Mouse (Mus musculus) forebrain, embryonic 16.5 days (tissue): ENCODE results near the gene Hid1. TPM values are rescaled to one million over a fixed set of nuclear protein-coding genes. Genes with fewer than 3 reads are reported as not detected.
"Not testable (repeated sequence)": the region's sequence is repeated elsewhere in the genome, so short reads cannot be mapped to it uniquely, and the experiment has no call there.

Source experiments
- ATAC-seq: fragments of 200-750 bp; cut with Nextera tagmentation; 2 replicates; pipeline ENCODE4 v1.8.0; 2017; ENCODE audit warnings: mild to moderate bottlenecking, moderate library complexity
- H3K27ac ChIP-seq: fragments of 300-500 bp; sonication (generic); 2 replicates; pipeline ENCODE4 v1.5.1; 2014; ENCODE audit warnings: low read length, control low read depth
- H3K27me3 ChIP-seq: fragments of 300-500 bp; sonication (generic); replicated peaks from 2 replicates; pipeline ENCODE4 v1.6.1; 2014; ENCODE audit warnings: low read length; ENCODE audit not compliant: control insufficient read depth, insufficient read depth
- H3K36me3 ChIP-seq: fragments of 300-500 bp; sonication (generic); 2 replicates; pipeline ENCODE4 v1.6.1; 2014; ENCODE audit not compliant: control insufficient read depth, insufficient read depth
- H3K4me1 ChIP-seq: fragments of 300-500 bp; sonication (generic); replicated peaks from 2 replicates; pipeline ENCODE4 v1.6.1; 2014; ENCODE audit warnings: low read length; ENCODE audit not compliant: control insufficient read depth, insufficient read depth
- H3K4me2 ChIP-seq: fragments of 300-500 bp; sonication (generic); 2 replicates; pipeline ENCODE4 v1.6.1; 2014; ENCODE audit warnings: mild to moderate bottlenecking, low read length, control low read depth
- H3K4me3 ChIP-seq: fragments of 300-500 bp; sonication (generic); replicated peaks from 2 replicates; pipeline ENCODE4 v1.5.1; 2014; ENCODE audit warnings: mild to moderate bottlenecking, low read length, control low read depth
- H3K9ac ChIP-seq: fragments of 300-500 bp; sonication (generic); replicated peaks from 2 replicates; pipeline ENCODE4 v1.6.1; 2014; ENCODE audit warnings: low read depth, low read length, control low read depth
- H3K9me3 ChIP-seq: fragments of 300-500 bp; sonication (generic); 2 replicates; pipeline ENCODE4 v1.6.1; 2016; ENCODE audit warnings: low read length; ENCODE audit not compliant: control insufficient read depth
- WGBS: fragments of 180-500 bp; shearing (Covaris S2); extraction: QIAGEN DNeasy Blood & Tissue Kit; methylation state at CpG from one replicate; pipeline ENCODE4 v1.1.7; 2014; 5-methylcytosine and 5-hydroxymethylcytosine counted together
- polyA plus RNA-seq: library from polyadenylated mRNA; unstranded; fragments of >200 nt; fragmentation: Nextera tagmentation; extraction: Ambion mirVana; gene quantifications from 2 replicates; pipeline ENCODE4 v1.2.1, GENCODE M21; 2015

Gene Hid1
- polyA plus RNA-seq, 1 experiment from 2014 or later: 58.2 TPM

- no peak overlapping the region for H3K4me3 ChIP-seq
- H3K9me3 ChIP-seq: no peaks in the 10 kb centered on the region
- H3K27ac ChIP-seq: no peak overlapping the region
- WGBS: 85% methylated on average over 7 of the region's 7 CpGs
- H3K4me1 ChIP-seq: peaks cover 7% of the 10 kb centered on the region; the same call in 1 of the 2 replicates
- H3K9ac ChIP-seq: no peak overlapping the region
- H3K36me3 ChIP-seq: peaks cover 8% of the 10 kb centered on the region
- H3K27me3 ChIP-seq: no peaks in the 10 kb centered on the region
- no peak overlapping the region for H3K4me2 ChIP-seq
- ATAC-seq: no peak
Measured at GRCm38 (mm10) chr11:115398085-115398484, 30.5 kb upstream of the Hid1 start.

GRCm38 (mm10) chr11:115393721-115394325 is 26.3 kb upstream of the Hid1 start:
- no peaks in the 10 kb centered on the region for H3K27me3 ChIP-seq
- H3K4me3 ChIP-seq: no peak overlapping the region
- H3K9me3 ChIP-seq: no peaks in the 10 kb centered on the region
- peaks cover 21% of the 10 kb centered on the region for H3K36me3 ChIP-seq
- no peak overlapping the region for H3K27ac ChIP-seq
- 74% methylated on average over 34 of the region's 34 CpGs for WGBS
- H3K4me1 ChIP-seq: no peaks in the 10 kb centered on the region
- no peak overlapping the region for H3K4me2 ChIP-seq
- ATAC-seq: no peak
- no peak overlapping the region for H3K9ac ChIP-seq

DNA sequence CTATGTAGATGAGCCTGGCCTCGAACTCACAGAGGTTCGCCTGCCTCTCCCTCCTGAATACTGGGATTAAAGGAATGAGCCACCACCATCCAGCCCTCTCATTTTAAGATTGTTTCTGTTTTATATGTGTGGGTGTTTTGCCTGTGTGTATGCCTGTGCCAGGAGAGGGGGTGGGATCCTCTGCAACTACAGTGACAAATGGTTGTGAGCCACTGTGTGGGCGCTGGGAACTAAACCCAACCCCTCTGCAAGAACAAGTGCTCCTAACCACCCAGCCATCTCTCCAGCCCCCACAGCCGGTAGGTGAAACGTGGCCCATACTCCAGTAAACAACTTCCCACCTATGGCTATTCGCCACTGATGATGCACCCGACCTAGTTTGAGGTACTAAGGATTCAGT is 23.8 kb upstream of the Hid1 start:
- H3K9ac ChIP-seq: no peak overlapping the region
- H3K9me3 ChIP-seq: no peaks in the 10 kb centered on the region
- no peak for ATAC-seq
- H3K36me3 ChIP-seq: peaks cover 21% of the 10 kb centered on the region
- no peak overlapping the region for H3K27ac ChIP-seq
- no peaks in the 10 kb centered on the region for H3K27me3 ChIP-seq
- H3K4me2 ChIP-seq: no peak overlapping the region
- no peaks in the 10 kb centered on the region for H3K4me1 ChIP-seq
- 94% methylated on average over 7 of the region's 7 CpGs for WGBS
- H3K4me3 ChIP-seq: no peak overlapping the region

- H3K9ac ChIP-seq, H3K4me3 ChIP-seq, H3K27ac ChIP-seq, H3K9me3 ChIP-seq, ATAC-seq, H3K27me3 ChIP-seq, H3K4me2 ChIP-seq: not testable (repeated sequence)
- Histone ChIP-seq H3K36me3 (peaks cover 10% of the 10 kb centered on the region), H3K4me1 (peaks cover 26% of the 10 kb centered on the region)
- 90% methylated on average over 3 of the region's 3 CpGs for WGBS
Measured at GRCm38 (mm10) chr11:115386859-115387258, 19.3 kb upstream of the Hid1 start.

DNA sequence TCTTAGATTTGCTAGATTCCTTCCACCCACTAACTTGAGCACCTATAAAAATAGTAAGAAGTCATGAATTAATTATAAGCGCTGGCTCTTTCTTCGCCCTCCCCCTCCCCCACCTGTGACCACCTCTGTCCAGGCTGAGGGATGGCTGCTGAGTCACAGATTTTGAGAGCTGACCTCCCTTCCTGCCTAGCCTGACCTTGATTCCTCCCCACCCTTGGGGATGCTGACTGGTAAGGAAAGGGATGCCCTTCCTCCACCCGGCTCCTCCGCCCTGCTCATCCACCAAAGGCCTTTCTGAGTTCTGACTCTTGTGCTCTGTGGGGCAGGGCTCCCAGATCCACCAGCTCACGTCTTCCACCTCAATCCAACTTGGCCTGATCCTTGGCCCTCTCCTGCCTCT is 17.0 kb upstream of the Hid1 start:
- H3K4me2 ChIP-seq: 0 out of 2 replicates have a peak overlapping the region, but pooled peaks have one; percentile 79
- H3K27ac ChIP-seq: peak overlapping the region; percentile 68; the same call in 1 of the 2 replicates
- ATAC-seq: no peak
- peaks cover 30% of the 10 kb centered on the region for H3K4me1 ChIP-seq
- H3K36me3 ChIP-seq: no peaks in the 10 kb centered on the region
- WGBS: 84% methylated on average over 5 of the region's 5 CpGs
- H3K4me3 ChIP-seq: no peak overlapping the region
- H3K9me3 ChIP-seq: no peaks in the 10 kb centered on the region
- H3K9ac ChIP-seq: 0 out of 2 replicates have a peak overlapping the region, but pooled peaks have one; percentile 14
- no peaks in the 10 kb centered on the region for H3K27me3 ChIP-seq

DNA sequence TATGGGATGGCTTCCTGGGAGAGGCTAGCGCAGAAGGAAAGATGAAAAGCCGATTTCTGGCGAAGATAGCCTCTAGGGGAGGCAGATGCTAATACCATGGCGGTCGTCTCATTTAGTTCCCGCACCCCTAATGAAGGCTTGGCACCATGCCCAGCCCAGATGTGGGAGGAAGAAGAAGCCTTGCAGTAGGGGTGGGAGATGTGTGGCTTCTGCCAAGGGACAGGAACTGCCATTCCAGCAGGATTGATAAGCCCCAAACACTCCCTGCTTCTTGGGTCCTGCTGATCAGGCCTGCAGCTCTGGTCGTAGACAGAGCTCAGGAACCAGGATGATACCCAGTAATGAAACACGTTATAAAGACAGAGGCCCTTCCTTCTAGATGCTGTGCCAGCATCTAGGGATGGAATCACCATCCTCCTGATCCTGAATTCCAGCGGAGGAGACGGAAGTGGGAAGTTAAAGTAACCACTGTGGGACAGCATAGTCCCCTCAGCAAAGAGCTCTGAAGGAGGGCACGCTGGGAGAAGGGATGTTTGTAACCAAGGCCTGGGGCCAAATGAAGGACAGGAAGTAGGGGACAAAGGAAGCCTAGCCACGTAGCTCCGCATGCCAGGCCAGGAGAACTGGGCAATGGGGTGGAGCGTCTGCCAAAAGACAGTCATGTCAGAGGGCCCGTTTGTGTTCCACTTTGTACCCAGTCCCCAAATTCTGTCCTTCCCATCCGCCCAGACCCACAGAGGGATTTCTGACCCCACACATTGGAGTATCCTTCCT is 16.3 kb upstream of the Hid1 start:
- no peaks in the 10 kb centered on the region for H3K9me3 ChIP-seq
- H3K27ac ChIP-seq: peak overlapping the region; percentile 68
- peaks cover 30% of the 10 kb centered on the region for H3K4me1 ChIP-seq
- ATAC-seq: peak; percentile 36; the same call in 1 of the 2 replicates
- H3K4me2 ChIP-seq: peak overlapping the region; percentile 79
- H3K36me3 ChIP-seq: no peaks in the 10 kb centered on the region
- 26% methylated on average over 16 of the region's 16 CpGs for WGBS
- peak overlapping the region; percentile 89 for H3K4me3 ChIP-seq
- H3K9ac ChIP-seq: peak overlapping the region; percentile 97
- H3K27me3 ChIP-seq: no peaks in the 10 kb centered on the region

DNA sequence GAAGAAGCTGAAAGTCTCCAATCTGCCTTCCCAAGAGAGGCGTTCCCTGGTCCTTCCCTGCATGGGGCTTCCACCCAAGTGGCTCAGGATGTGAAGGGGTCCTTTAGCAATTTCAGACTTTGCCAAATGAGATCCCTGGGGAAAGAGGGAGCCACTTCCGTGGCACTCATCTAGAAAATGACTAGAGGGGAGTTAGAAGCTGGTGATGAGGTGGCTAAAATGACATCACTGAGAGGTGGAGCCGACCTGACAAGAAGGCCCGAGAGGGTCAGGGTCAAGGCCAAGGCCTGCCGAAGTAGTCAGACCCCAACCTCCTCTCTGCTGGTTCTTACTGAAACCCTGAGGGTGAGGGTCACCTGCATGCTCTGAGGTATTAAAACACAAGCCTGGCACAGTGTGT is 15.3 kb upstream of the Hid1 start:
- Histone ChIP-seq H3K9me3 (no peaks in the 10 kb centered on the region), H3K4me3 (peak overlapping the region; percentile 89), H3K4me1 (peaks cover 30% of the 10 kb centered on the region), H3K9ac (peak overlapping the region; percentile 97), H3K27me3 (no peaks in the 10 kb centered on the region), H3K4me2 (peak overlapping the region; percentile 79), H3K36me3 (no peaks in the 10 kb centered on the region), H3K27ac (peak overlapping the region; percentile 68)
- 5% methylated on average over 5 of the region's 5 CpGs for WGBS
- ATAC-seq: no peak

DNA sequence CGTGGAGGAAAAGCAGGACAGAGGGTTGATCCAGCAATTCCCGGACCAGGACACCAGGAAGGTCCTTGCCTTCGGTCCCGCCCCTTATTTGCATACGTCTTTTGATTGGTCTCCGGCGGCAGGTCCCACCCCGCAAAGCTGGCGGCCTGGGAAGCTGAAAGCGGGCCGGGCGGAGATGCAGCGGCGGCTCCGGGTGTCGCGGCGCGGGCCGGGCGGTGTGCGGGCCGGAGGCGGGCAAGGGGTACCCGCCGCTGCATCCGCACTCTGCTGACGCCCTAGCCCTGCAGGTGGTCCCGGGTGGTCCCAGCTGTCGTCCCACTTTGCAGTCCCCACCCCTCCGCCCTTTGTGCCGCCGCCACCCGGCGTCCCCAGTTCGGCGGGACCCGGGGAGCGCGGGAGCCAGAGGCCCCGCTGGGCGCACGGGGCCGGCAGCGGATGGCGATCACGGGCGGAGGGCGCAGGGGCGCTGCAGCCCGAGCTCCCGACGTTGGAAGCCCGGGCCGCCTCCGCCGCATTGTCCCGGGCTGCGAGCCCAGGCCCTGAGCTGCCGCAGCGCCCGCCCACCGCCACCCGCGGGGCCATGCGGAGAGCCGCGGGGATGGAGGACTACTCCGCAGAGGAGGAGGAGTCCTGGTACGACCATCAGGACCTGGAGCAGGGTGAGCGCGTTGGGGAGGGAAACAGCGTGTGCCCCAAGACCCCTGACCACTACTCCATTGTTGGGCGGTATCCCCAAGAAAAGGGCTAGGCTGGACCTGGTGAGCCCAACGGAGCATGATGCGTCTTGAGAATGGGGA is 14.4 kb upstream of the Hid1 start, which contains the start of gene Cdr2l:
Gene Cdr2l, plus strand, starts transcription at position 174 of the 797 bp plus-strand sequence.
- Histone ChIP-seq H3K4me3 (peak within 1 kb of the TSS; percentile 89), H3K27ac (peak within 1 kb of the TSS; percentile 93), H3K9ac (peak within 1 kb of the TSS; percentile 97), H3K36me3 (no peaks in the 10 kb centered on the region), H3K9me3 (no peaks in the 10 kb centered on the region), H3K27me3 (no peaks in the 10 kb centered on the region), H3K4me2 (peak within 1 kb of the TSS; percentile 79), H3K4me1 (peaks cover 30% of the 10 kb centered on the region)
- ATAC-seq: peak; percentile 93
- WGBS: 0% methylated on average over 58 of the region's 76 CpGs

DNA sequence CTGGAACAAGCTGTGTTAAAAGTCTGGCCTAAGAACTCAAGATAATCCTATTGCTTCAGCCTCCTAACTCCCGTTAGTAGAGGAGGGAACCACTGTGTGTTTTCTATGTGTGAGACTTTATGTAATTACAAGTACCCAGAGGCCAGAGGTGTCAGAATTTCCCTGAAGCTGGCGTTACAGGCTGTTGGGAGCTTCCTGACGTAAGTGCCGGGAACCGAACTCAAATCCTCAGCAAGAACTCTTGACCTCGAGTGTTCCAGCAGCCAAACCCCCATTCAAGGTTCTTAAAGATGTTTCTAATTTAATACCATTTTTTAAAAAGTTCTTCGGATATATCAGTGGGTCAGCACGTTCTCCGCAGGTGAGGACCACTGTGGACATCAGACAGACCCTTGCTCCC is 13.7 kb upstream of the Hid1 start:
- 10% methylated on average over 9 of the region's 9 CpGs for WGBS
- H3K27me3 ChIP-seq: no peaks in the 10 kb centered on the region
- H3K9me3 ChIP-seq: no peaks in the 10 kb centered on the region
- no peak for ATAC-seq
- H3K27ac ChIP-seq: no peak overlapping the region; the same call in 1 of the 2 replicates
- H3K36me3 ChIP-seq: no peaks in the 10 kb centered on the region
- peak overlapping the region; percentile 79 for H3K4me2 ChIP-seq
- peaks cover 30% of the 10 kb centered on the region for H3K4me1 ChIP-seq
- H3K9ac ChIP-seq: no peak overlapping the region
- H3K4me3 ChIP-seq: peak overlapping the region; percentile 89
